Mouse (Mus musculus) macrophage (primary cell): Measurements from ENCODE around the gene Elovl5. TPM values are rescaled to one million over a fixed set of nuclear protein-coding genes. Genes with fewer than 3 reads are reported as not detected.

ENCODE experiments used
- H3K27ac ChIP-seq: fragments of 350-480 bp; formaldehyde crosslinking; 2 replicates; pipeline ENCODE4 v1.9.0; 2021
- H3K36me3 ChIP-seq: fragments of 350-480 bp; formaldehyde crosslinking; 2 replicates; pipeline ENCODE4 v1.9.0; 2021; ENCODE audit errors: inconsistent target
- H3K4me3 ChIP-seq: fragments of 350-480 bp; formaldehyde crosslinking; 2 replicates; pipeline ENCODE4 v1.9.0; 2021; ENCODE audit errors: inconsistent target
- H3K79me2 ChIP-seq: fragments of 350-480 bp; formaldehyde crosslinking; 2 replicates; pipeline ENCODE4 v1.9.0; 2021; ENCODE audit errors: inconsistent target
- WGBS: methylation state at CpG from one replicate; pipeline ENCODE4 v1.1.7; 2026; ENCODE audit warnings: inconsistent platforms; ENCODE audit not compliant: missing documents; 5-methylcytosine and 5-hydroxymethylcytosine counted together
- polyA plus RNA-seq: library from polyadenylated mRNA; stranded (reverse); fragments of 250-400 nt; gene quantifications from 3 replicates; pipeline ENCODE4 v1.2.4, GENCODE M21; 2018; ENCODE audit warnings: inconsistent platforms

Elovl5 gene
- polyA plus RNA-seq, 1 experiment from 2014 or later: 74.3 TPM

DNA sequence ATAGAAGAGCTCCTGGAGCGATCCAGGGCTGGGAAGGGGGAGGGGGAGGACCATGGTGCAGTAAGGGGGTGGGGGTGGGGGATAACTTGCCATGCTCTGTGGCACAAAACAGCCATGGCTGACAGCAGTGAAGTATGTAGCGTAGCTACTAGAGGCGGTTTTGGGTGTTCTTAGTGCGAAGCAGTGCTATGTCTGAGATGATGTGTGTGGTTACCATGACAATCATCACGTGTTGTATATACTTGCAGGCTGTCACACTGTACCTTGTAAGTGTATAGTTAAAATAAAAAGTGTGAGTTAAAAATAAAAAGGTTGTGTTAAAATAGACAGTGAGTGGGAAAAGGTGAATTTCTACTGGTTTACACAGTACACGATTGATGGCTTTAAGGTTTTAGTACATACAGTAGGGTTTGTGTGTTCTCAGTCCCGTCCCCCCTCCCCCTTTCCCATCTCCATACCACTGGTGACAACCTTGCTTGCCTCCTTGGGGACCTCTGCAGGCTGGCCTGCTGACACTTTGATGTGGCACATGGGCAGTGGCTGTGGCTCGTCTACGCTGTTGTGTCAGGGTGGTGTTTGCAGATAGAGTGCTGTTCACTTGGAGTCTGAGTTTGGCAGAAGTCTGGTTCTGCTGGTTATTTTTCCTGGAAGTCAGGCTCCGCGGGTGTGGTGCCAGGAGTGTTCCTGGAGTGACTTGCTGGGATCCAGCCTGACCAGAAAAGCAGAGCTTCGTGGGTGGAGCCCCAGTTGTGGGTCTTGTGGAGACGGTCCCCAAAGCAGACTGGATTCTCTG lies 21.8 kb downstream of the Elovl5 start:
- H3K4me3 ChIP-seq: no peak overlapping the region
- no peaks in the 10 kb centered on the region for H3K36me3 ChIP-seq
- WGBS: 84% methylated on average over 13 of the region's 13 CpGs
- peaks cover 97% of the 10 kb centered on the region for H3K79me2 ChIP-seq
- no peak overlapping the region for H3K27ac ChIP-seq

DNA sequence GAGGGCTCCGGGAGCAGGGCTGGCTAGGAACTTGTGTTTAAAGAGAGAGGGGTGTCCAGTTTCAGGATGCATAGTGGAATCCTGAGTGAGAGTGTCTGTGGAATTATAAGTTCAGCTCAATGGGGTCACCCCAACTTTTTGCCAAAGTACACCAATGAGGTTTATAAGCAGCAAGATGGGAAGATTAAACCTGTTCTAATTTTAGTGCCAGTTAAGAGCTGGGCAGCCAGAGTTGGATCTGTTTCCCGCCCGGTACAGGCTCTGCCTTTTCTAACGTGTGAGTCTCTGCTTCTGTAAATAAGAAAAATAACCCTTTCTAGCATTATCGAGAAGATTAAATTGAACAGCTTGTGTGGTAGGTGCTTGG lies 22.4 kb downstream of the Elovl5 start:
- Histone ChIP-seq H3K27ac (no peak overlapping the region), H3K36me3 (no peaks in the 10 kb centered on the region), H3K4me3 (no peak overlapping the region), H3K79me2 (peaks cover 97% of the 10 kb centered on the region)
- 93% methylated on average over 5 of the region's 5 CpGs for WGBS

DNA sequence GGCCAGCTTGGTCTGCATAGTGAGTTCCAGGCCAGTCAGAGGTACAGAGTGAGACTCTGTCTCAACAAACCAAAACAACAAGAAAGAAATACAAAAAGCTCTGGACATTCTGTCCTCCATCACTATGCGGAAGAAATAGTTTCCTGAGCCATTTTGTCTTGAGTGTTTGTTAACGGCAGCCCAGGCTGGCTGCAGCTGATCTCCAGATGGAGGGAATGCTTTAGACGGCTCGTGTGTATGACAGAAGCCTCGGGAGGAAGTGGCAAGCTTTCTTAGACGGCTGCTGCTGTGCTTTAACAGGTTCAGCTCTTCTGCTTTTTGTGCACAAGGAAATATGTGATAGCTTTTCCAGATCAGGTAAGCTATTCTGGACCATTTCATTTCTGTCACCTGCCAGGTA lies 23.9 kb downstream of the Elovl5 start:
- H3K79me2 ChIP-seq: peaks cover 99% of the 10 kb centered on the region
- 10% methylated on average over 6 of the region's 6 CpGs for WGBS
- no peak overlapping the region for H3K4me3 ChIP-seq
- H3K36me3 ChIP-seq: no peaks in the 10 kb centered on the region
- no peak overlapping the region for H3K27ac ChIP-seq

DNA sequence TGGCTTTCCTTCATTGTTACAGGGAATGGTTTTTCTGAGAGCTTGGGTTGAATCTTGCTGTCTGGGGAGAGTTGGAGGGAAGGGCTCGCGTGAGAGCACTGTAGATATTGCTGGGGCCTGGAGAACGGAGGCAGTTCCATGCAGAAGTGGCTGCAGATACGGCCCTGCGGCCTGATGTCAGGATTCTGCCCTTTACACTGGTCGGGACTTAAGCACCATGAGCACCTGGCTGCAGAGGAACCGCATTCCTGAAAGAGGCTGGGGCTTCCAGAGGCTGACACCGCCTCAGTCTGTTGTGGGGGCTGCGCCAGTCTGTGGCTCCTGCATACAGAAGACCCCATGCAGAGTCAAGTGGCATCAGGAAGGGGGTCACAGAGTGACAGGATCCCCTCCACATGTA lies 24.7 kb downstream of the Elovl5 start:
- Histone ChIP-seq H3K36me3 (no peaks in the 10 kb centered on the region), H3K79me2 (peaks cover 100% of the 10 kb centered on the region), H3K27ac (no peak overlapping the region), H3K4me3 (no peak overlapping the region)
- 94% methylated on average over 9 of the region's 9 CpGs for WGBS

DNA sequence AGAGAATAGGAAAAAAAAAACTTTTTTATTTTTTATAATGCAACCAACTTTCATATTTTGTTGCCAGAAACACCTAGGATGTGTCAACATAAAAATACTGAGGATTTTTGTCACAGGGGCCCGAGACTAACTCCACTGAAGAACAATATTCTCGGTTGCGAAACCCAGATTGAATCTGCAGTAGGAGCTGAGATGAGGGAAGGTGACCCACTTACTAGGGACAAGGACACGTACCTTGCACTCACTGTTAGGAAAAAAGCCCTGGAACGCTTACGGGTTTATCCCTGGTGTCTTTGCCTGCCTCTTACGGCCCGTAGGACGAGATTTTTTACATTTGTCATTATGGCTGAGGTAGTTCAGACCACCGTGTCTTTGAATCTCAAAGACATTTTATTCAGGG lies 25.2 kb downstream of the Elovl5 start:
- Histone ChIP-seq H3K36me3 (no peaks in the 10 kb centered on the region), H3K4me3 (no peak overlapping the region), H3K79me2 (peaks cover 100% of the 10 kb centered on the region), H3K27ac (no peak overlapping the region)
- 89% methylated on average over 10 of the region's 10 CpGs for WGBS

DNA sequence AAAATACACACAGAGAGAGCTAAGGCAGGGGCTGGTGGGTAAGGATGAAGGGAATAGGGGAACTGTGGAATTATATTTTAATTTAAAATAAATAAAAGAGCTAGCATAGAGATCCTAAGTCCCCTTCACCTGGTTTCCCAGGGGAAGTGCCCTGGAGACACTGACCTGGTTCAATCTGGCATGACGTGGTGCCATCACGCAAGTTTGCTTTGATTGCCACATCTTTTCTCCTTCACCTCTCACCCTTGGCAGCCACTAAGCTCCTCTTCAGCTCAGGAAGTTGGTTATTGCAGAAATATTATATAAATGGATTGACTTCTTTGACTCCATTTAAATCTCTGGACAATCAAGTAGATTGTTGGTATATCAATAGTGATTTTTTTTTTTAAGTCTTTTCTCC lies 26.2 kb downstream of the Elovl5 start:
- Histone ChIP-seq H3K79me2 (peaks cover 100% of the 10 kb centered on the region), H3K27ac (no peak overlapping the region)
- 84% methylated on average over 2 of the region's 2 CpGs for WGBS

DNA sequence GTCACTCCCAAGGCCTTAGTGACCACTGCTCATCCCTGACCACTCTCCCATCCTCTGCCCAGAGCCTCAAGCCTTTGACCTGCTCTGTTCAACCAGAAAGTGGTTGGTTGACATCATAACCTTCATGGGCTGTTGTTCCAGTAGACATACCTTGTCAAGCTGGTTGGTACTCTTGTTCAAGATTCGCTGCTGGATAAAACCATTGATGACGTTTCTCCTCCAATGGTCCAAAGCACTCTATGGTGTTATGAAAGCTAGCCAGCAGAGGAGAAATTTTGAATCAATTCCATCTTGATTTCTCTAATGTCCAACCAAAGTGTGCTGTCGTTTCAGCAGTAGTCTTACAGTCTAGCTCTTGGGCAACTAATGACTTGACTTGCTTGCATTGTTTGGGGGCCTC lies 27.0 kb downstream of the Elovl5 start:
- Histone ChIP-seq H3K79me2 (peaks cover 99% of the 10 kb centered on the region), H3K36me3 (no peaks in the 10 kb centered on the region), H3K27ac (no peak overlapping the region), H3K4me3 (no peak overlapping the region)
- WGBS: 90% methylated on average over 3 of the region's 3 CpGs

More for the DNA sequence above, 26.2 kb downstream of the Elovl5 start:
- Histone ChIP-seq H3K4me3 (no peak overlapping the region), H3K36me3 (no peaks in the 10 kb centered on the region)

DNA sequence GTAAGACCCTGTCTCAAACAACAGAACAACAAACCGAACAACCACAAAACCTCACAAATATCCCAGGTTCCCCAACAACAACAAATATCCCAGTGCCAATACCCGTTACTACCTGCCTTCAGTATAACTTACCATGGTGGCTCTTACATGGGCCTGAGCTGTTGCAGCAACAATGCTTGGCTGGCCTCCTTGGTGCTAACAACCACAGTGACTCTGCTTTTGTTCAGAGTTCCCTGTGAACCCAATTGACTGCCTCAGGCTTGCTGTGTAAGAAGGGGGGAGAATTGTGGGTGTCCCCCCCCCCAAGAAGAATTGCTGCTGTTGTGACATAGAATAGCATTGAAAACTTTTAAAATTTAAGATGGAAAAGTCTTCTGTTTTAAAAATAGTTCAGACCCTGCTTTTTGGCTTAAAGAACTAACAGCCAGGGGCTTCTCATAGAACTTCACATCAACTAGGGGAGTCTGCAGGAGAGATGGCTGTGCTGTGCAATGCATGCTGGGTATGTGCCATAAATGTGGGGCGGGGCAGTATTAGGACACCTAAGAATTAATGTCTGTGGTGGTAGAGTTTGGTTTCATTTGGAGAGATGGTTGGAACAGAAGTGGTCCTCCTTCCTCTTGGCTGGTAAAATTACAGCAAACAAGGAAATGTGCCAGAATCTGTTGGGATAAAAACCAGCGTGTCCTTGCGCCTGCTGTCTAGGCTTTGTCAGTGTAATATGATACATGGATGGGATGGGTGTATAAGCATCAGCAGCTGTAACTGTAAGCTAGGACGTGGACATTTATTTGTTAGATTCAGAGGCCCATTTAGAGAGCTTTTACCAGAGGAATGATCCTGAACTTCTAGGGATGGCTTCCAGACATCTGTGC lies 28.9 kb downstream of the Elovl5 start:
- no peak overlapping the region for H3K4me3 ChIP-seq
- peaks cover 99% of the 10 kb centered on the region for H3K79me2 ChIP-seq
- no peak overlapping the region for H3K27ac ChIP-seq
- no peaks in the 10 kb centered on the region for H3K36me3 ChIP-seq
- WGBS: 89% methylated on average over 6 of the region's 6 CpGs

DNA sequence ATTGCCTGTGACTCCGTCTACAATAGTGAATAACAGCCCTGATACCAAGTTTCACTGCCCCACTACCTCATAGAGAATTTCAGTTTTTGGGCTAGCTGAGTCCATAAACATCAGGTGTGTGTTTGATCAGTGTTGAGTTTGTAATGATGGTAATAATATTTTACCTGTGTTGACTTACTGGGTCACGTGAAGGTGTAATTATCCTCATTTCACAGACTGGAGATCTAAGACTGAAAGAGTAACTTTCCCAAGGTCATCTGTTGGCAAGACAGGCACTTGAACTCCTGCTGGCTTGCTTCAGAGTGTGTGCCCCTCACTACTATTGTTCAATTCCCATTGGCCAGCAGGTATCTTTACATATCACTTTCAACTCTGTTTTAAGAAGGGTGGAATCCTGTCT lies 31.1 kb downstream of the Elovl5 start:
- Histone ChIP-seq H3K36me3 (no peaks in the 10 kb centered on the region), H3K4me3 (no peak overlapping the region), H3K27ac (no peak overlapping the region), H3K79me2 (peaks cover 96% of the 10 kb centered on the region)
- 100% methylated on average over 1 of the region's 2 CpGs for WGBS

DNA sequence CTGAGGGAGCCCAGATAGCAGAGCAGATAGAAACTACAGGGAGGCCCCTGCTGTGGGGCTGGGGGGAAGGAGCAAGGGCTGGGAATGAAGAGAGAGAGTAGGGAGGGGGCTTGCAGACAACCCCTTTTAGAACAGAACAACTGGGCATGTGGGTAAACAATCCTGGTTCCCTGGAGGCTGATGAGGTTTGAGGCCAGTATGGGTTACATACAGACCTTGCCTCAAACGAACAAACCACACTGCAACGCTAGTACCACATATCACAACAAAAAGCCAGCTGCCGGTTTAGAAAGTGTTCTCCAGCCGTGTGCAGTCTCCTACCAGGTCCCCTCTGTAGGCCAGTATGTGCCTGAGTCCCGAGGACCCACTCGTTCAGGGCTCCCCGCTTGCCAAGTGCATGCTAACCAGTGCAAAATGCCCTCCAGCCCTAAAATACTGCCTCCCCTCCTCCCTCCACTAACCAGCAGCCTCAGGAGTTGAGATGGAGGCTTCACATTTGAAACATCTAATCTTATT lies 32.6 kb downstream of the Elovl5 start:
- Histone ChIP-seq H3K4me3 (no peak overlapping the region), H3K36me3 (no peaks in the 10 kb centered on the region), H3K27ac (no peak overlapping the region), H3K79me2 (peaks cover 96% of the 10 kb centered on the region)
- 76% methylated on average over 7 of the region's 7 CpGs for WGBS

DNA sequence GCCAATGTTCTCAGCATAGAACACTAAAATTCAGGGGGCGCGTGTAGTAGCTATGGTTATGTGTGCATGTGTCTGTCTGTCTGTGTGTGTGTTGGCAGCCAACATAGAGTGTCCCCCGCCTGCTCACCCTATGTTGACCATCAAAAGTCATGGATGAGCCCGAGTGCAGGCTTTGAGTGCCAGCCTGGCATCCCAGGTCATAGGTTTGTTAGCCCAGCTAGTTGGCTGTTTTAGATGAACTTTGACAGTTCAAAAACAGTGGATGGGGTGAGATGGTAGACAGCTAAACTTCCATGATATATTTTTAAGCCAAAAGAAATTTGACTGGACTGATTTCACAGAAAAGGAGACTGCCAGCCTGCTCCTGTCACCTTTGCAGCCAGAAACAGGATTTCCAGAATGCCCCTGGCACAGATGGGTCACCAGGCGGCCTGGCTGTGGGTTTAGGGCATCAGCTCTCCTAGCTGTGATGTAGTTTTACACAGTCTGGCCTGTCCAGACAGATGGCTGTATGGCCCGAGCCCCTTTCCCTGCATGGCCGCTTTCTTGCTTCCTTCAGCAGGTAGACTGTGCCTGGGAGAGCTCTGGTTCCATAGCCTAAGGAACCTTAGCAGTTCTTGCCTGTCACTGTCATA lies 33.8 kb downstream of the Elovl5 start:
- Histone ChIP-seq H3K4me3 (no peak overlapping the region), H3K27ac (no peak overlapping the region), H3K79me2 (peaks cover 96% of the 10 kb centered on the region), H3K36me3 (no peaks in the 10 kb centered on the region)
- 97% methylated on average over 7 of the region's 7 CpGs for WGBS

DNA sequence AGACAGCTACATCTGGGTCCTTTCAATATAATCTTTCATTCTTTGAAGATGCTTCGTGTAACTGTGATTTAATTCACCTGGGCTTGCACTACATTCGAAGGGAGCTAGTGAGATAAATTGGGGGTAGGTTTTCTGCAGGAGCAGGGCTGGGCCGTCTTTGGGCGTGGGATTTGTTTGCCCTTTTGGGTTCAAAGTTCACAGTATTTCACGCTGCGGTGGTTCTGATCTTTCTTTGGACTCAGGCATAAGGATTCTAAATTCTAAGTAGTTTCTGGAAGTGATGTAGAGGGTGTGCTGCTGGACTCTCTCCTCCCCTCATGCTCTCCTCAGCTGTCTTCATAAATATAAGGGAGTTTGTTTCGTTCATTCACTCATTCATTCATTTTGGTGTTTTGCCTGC lies 34.8 kb downstream of the Elovl5 start:
- no peak overlapping the region for H3K27ac ChIP-seq
- H3K36me3 ChIP-seq: no peaks in the 10 kb centered on the region
- WGBS: 98% methylated on average over 7 of the region's 7 CpGs
- H3K79me2 ChIP-seq: peaks cover 94% of the 10 kb centered on the region
- H3K4me3 ChIP-seq: no peak overlapping the region

DNA sequence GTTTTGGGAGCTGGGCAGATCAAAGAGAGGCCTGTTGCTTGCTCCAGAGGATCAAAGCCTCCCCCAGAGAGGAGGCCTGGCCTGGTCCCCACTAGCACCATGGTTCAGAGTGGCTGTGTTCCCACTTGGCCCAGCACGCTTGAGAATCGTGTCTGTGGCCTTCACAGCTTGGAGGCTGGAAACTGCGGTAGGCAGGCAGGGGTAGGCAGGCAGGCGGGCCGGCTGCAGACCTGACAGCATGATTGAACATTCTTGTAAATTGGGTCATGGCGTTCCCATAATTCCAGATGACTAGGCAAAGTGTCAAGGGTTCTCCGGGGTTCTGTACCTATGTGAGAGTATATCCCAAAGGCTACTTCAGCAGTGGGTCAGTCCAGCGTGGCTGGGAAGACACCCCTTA lies 35.9 kb downstream of the Elovl5 start:
- H3K79me2 ChIP-seq: peaks cover 83% of the 10 kb centered on the region
- WGBS: 89% methylated on average over 8 of the region's 8 CpGs
- 0 out of 2 replicates have a peak, but pooled peaks cover 5% of the 10 kb centered on the region for H3K36me3 ChIP-seq
- no peak overlapping the region for H3K4me3 ChIP-seq
- no peak overlapping the region for H3K27ac ChIP-seq

DNA sequence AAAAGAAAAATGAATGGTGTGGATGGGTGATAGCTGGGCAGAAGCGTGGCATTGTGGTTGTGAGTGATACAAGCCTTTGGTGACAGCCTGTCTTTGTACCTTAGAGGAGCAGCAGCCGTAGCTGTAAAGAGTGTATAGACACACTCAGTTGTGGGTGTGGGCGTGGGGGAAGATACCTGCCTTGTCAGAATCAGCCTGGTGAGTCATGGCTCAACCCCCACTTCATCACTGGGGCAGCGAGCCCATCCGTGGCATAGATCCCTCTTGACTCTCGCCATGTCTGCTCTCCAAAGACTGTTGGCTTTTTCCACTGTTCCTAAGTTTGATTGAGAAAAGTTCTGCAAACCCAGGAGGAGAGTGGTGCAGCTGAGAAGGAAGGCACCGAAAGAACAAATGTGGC lies 37.3 kb downstream of the Elovl5 start:
- H3K4me3 ChIP-seq: no peak overlapping the region

More for the DNA sequence above, 37.3 kb downstream of the Elovl5 start:
- peaks cover 70% of the 10 kb centered on the region for H3K79me2 ChIP-seq
- 83% methylated on average over 6 of the region's 7 CpGs for WGBS
- no peak overlapping the region for H3K27ac ChIP-seq
- H3K36me3 ChIP-seq: 0 out of 2 replicates have a peak, but pooled peaks cover 5% of the 10 kb centered on the region
